Mouse (Mus musculus): ENCODE measurements around the gene Qpctl.

GRCm38 (mm10) chr7:19104486-19104885 is 44.6 kb downstream of the Qpctl start:
- TF ChIP-seq POLR2A (IDR thresholded peaks at IDR 0.05; ENCODE audit: low read depth, low read length) (no peak), CTCF (conservative IDR thresholded peaks at IDR 0.05; ENCODE audit: insufficient read depth, insufficient read length, low read depth, low read length) (no peak)

Measured in kidney, adult 2 months (tissue).